Mouse (Mus musculus) limb, embryonic 10.5 days (tissue): ENCODE measurements around the gene Ric8b. TPM values are rescaled to one million over a fixed set of nuclear protein-coding genes. Genes with fewer than 3 reads are reported as not detected.
A peak's percentile ranks its signal among the peaks of the same experiment; 100 is the strongest.

Experiments
- DNase-seq: peaks from one replicate; pipeline ENCODE4 v3.0.0-alpha.2; 2017; ENCODE audit warnings: low spot score
- H3K27ac ChIP-seq: fragments of 300-500 bp; sonication (generic); 2 replicates; pipeline ENCODE4 v1.5.1; 2016; ENCODE audit warnings: mild to moderate bottlenecking
- H3K27me3 ChIP-seq: fragments of 300-500 bp; sonication (generic); 2 replicates; pipeline ENCODE4 v1.6.1; 2016; ENCODE audit warnings: low read depth, mild to moderate bottlenecking; ENCODE audit not compliant: poor library complexity, severe bottlenecking
- H3K36me3 ChIP-seq: fragments of 300-500 bp; sonication (generic); 2 replicates; pipeline ENCODE4 v1.6.1; 2016; ENCODE audit warnings: mild to moderate bottlenecking, moderate library complexity
- H3K4me1 ChIP-seq: fragments of 300-500 bp; sonication (generic); 2 replicates; pipeline ENCODE4 v1.6.1; 2016
- H3K4me3 ChIP-seq: fragments of 300-500 bp; sonication (generic); 2 replicates; pipeline ENCODE4 v1.5.1; 2016; ENCODE audit warnings: mild to moderate bottlenecking, moderate library complexity
- H3K9me3 ChIP-seq: fragments of 300-500 bp; sonication (generic); replicated peaks from 2 replicates; pipeline ENCODE4 v1.6.1; 2016; ENCODE audit warnings: mild to moderate bottlenecking
- WGBS: fragments of 180-500 bp; shearing (Covaris S2); methylation state at CpG from one replicate; pipeline ENCODE4 v1.1.7; 2016; 5-methylcytosine and 5-hydroxymethylcytosine counted together
- polyA plus RNA-seq: library from polyadenylated mRNA; unstranded; fragments of >200 nt; fragmentation: Nextera tagmentation; extraction: Ambion mirVana; gene quantifications from 2 replicates; pipeline ENCODE4 v1.2.1, GENCODE M21; 2016

The Ric8b gene
- polyA plus RNA-seq, 1 experiment from 2014 or later: 28.5 TPM

GRCm38 (mm10) chr10:84898144-84898979 is 19.1 kb upstream of the Ric8b start:
- Histone ChIP-seq H3K4me1 (peaks cover 19% of the 10 kb centered on the region), H3K27ac (no peak overlapping the region), H3K9me3 (no peaks in the 10 kb centered on the region), H3K27me3 (no peaks in the 10 kb centered on the region), H3K36me3 (no peaks in the 10 kb centered on the region), H3K4me3 (no peak overlapping the region)
- no peak for DNase-seq
- WGBS: 69% methylated on average over 3 of the region's 3 CpGs

- WGBS: 83% methylated on average over 5 of the region's 5 CpGs
- H3K27me3 ChIP-seq: no peaks in the 10 kb centered on the region
- no peaks in the 10 kb centered on the region for H3K36me3 ChIP-seq
- peaks cover 28% of the 10 kb centered on the region for H3K4me1 ChIP-seq
- H3K4me3 ChIP-seq: no peak overlapping the region
- DNase-seq: no peak
- H3K27ac ChIP-seq: no peak overlapping the region
- no peaks in the 10 kb centered on the region for H3K9me3 ChIP-seq
These were observed 15.7 kb upstream of the Ric8b start for GRCm38 (mm10) chr10:84901676-84902075.

- H3K27me3 ChIP-seq: no peaks in the 10 kb centered on the region
- 90% methylated on average over 2 of the region's 2 CpGs for WGBS
- no peak overlapping the region for H3K27ac ChIP-seq
- no peaks in the 10 kb centered on the region for H3K36me3 ChIP-seq
- no peak for DNase-seq
- no peaks in the 10 kb centered on the region for H3K9me3 ChIP-seq
- H3K4me1 ChIP-seq: peaks cover 27% of the 10 kb centered on the region
- no peak overlapping the region for H3K4me3 ChIP-seq
These were observed 15.2 kb upstream of the Ric8b start for GRCm38 (mm10) chr10:84902213-84902612.

GRCm38 (mm10) chr10:84903307-84903706 is 14.1 kb upstream of the Ric8b start:
- peak overlapping the region; percentile 64; the same call in 1 of the 2 replicates for H3K27ac ChIP-seq
- WGBS: 65% methylated on average over 7 of the region's 7 CpGs
- H3K9me3 ChIP-seq: no peaks in the 10 kb centered on the region
- DNase-seq: no peak
- peaks cover 17% of the 10 kb centered on the region for H3K4me1 ChIP-seq
- no peaks in the 10 kb centered on the region for H3K27me3 ChIP-seq
- H3K36me3 ChIP-seq: no peaks in the 10 kb centered on the region
- H3K4me3 ChIP-seq: no peak overlapping the region

- no peaks in the 10 kb centered on the region for H3K36me3 ChIP-seq
- DNase-seq: no peak
- WGBS: 10% methylated on average over 5 of the region's 5 CpGs
- H3K27me3 ChIP-seq: no peaks in the 10 kb centered on the region
- peaks cover 14% of the 10 kb centered on the region for H3K4me1 ChIP-seq
- H3K27ac ChIP-seq: peak overlapping the region; percentile 64; the same call in 1 of the 2 replicates
- H3K4me3 ChIP-seq: 0 out of 2 replicates have a peak overlapping the region, but pooled peaks have one; percentile 22
- H3K9me3 ChIP-seq: no peaks in the 10 kb centered on the region
These were observed 13.7 kb upstream of the Ric8b start for GRCm38 (mm10) chr10:84903742-84904141.

GRCm38 (mm10) chr10:84906895-84907294 is 10.5 kb upstream of the Ric8b start:
- 0 out of 2 replicates have a peak, but pooled peaks cover 3% of the 10 kb centered on the region for H3K27me3 ChIP-seq
- no peak for DNase-seq
- no peak overlapping the region for H3K27ac ChIP-seq
- WGBS: 88% methylated on average over 9 of the region's 9 CpGs
- no peak overlapping the region for H3K4me3 ChIP-seq
- no peaks in the 10 kb centered on the region for H3K9me3 ChIP-seq
- H3K36me3 ChIP-seq: no peaks in the 10 kb centered on the region
- H3K4me1 ChIP-seq: peaks cover 28% of the 10 kb centered on the region

- no peaks in the 10 kb centered on the region for H3K9me3 ChIP-seq
- no peak overlapping the region for H3K27ac ChIP-seq
- H3K27me3 ChIP-seq: 0 out of 2 replicates have a peak, but pooled peaks cover 3% of the 10 kb centered on the region
- no peak for DNase-seq
- peaks cover 28% of the 10 kb centered on the region for H3K4me1 ChIP-seq
- WGBS: 86% methylated on average over 3 of the region's 3 CpGs
- H3K4me3 ChIP-seq: no peak overlapping the region
- no peaks in the 10 kb centered on the region for H3K36me3 ChIP-seq
These were observed 9.4 kb upstream of the Ric8b start for GRCm38 (mm10) chr10:84908006-84908405.

- 93% methylated on average over 3 of the region's 3 CpGs for WGBS
- H3K27ac ChIP-seq: no peak overlapping the region
- no peak for DNase-seq
- H3K36me3 ChIP-seq: no peaks in the 10 kb centered on the region
- H3K27me3 ChIP-seq: 0 out of 2 replicates have a peak, but pooled peaks cover 3% of the 10 kb centered on the region
- no peaks in the 10 kb centered on the region for H3K9me3 ChIP-seq
- peaks cover 24% of the 10 kb centered on the region for H3K4me1 ChIP-seq
- H3K4me3 ChIP-seq: no peak overlapping the region
These were observed 8.9 kb upstream of the Ric8b start for GRCm38 (mm10) chr10:84908471-84908870.

- no peak for DNase-seq
- Histone ChIP-seq H3K9me3 (no peaks in the 10 kb centered on the region), H3K36me3 (no peaks in the 10 kb centered on the region), H3K27me3 (0 out of 2 replicates have a peak, but pooled peaks cover 3% of the 10 kb centered on the region), H3K4me3 (no peak overlapping the region), H3K27ac (no peak overlapping the region), H3K4me1 (peaks cover 16% of the 10 kb centered on the region)
- WGBS: 74% methylated on average over 17 of the region's 17 CpGs
These were observed 8.2 kb upstream of the Ric8b start for GRCm38 (mm10) chr10:84909021-84909801.

- WGBS: 36% methylated on average over 7 of the region's 7 CpGs
- H3K36me3 ChIP-seq: no peaks in the 10 kb centered on the region
These were observed 7.2 kb upstream of the Ric8b start for GRCm38 (mm10) chr10:84910194-84910593.

GRCm38 (mm10) chr10:84910758-84911384 is 6.5 kb upstream of the Ric8b start:
- Histone ChIP-seq H3K4me3 (no peak overlapping the region), H3K36me3 (no peaks in the 10 kb centered on the region), H3K9me3 (no peaks in the 10 kb centered on the region), H3K27ac (no peak overlapping the region), H3K4me1 (peaks cover 16% of the 10 kb centered on the region), H3K27me3 (0 out of 2 replicates have a peak, but pooled peaks cover 3% of the 10 kb centered on the region)
- WGBS: 83% methylated on average over 1 of the region's 1 CpGs
- DNase-seq: no peak

More at GRCm38 (mm10) chr10:84910194-84910593, 7.2 kb upstream of the Ric8b start:
- H3K27ac ChIP-seq: no peak overlapping the region
- H3K4me1 ChIP-seq: peaks cover 16% of the 10 kb centered on the region
- H3K27me3 ChIP-seq: 0 out of 2 replicates have a peak, but pooled peaks cover 3% of the 10 kb centered on the region
- no peak for DNase-seq
- H3K9me3 ChIP-seq: no peaks in the 10 kb centered on the region
- no peak overlapping the region for H3K4me3 ChIP-seq

- H3K27ac ChIP-seq: no peak overlapping the region
- no peaks in the 10 kb centered on the region for H3K36me3 ChIP-seq
- peaks cover 23% of the 10 kb centered on the region for H3K4me1 ChIP-seq
- H3K9me3 ChIP-seq: no peaks in the 10 kb centered on the region
- H3K27me3 ChIP-seq: 0 out of 2 replicates have a peak, but pooled peaks cover 3% of the 10 kb centered on the region
- no peak overlapping the region for H3K4me3 ChIP-seq
- 89% methylated on average over 1 of the region's 1 CpGs for WGBS
- DNase-seq: no peak
These were observed 4.3 kb upstream of the Ric8b start for GRCm38 (mm10) chr10:84913148-84913547.
